Mouse (Mus musculus) myocyte (in vitro differentiated cells): Measurements from ENCODE around the gene Zpbp2. TPM values are rescaled to one million over a fixed set of nuclear protein-coding genes. Genes with fewer than 3 reads are reported as not detected.

Experiments used
- H3K27me3 ChIP-seq: one replicate; pipeline ENCODE4 v1.6.1; 2011; ENCODE audit not compliant: control insufficient read depth, insufficient read depth, insufficient read length
- H3K36me3 ChIP-seq: one replicate; pipeline ENCODE4 v1.6.1; 2011; ENCODE audit not compliant: control insufficient read depth, insufficient read depth
- H3K4me2 ChIP-seq: one replicate; pipeline ENCODE4 v1.6.1; 2011; ENCODE audit warnings: low read depth, control low read depth
- H3K4me3 ChIP-seq: one replicate; pipeline ENCODE4 v1.5.1; 2011; ENCODE audit warnings: mild to moderate bottlenecking, control low read depth, moderate library complexity
- H3K79me2 ChIP-seq: one replicate; pipeline ENCODE4 v1.6.1; 2011; ENCODE audit not compliant: control insufficient read depth, insufficient read depth
- H3ac ChIP-seq: one replicate; pipeline ENCODE4 v1.6.1; 2011; ENCODE audit not compliant: control insufficient read depth, insufficient read length
- CEBPB ChIP-seq: IDR thresholded peaks from 2 replicates; pipeline ENCODE4 v1.6.1; 2011; ENCODE audit warnings: mild to moderate bottlenecking, moderate library complexity; ENCODE audit not compliant: poor library complexity, insufficient read depth, severe bottlenecking
- E2F4 ChIP-seq: IDR thresholded peaks from one replicate; pipeline ENCODE4 v1.6.1; 2011; ENCODE audit warnings: mild to moderate bottlenecking, control low read depth, moderate library complexity; ENCODE audit not compliant: insufficient read depth
- MAX ChIP-seq: IDR thresholded peaks from one replicate; pipeline ENCODE4 v1.6.1; 2011; ENCODE audit warnings: low read depth, mild to moderate bottlenecking, control low read depth
- MYOD1 ChIP-seq, 3 experiments: IDR thresholded peaks; one replicate each; pipeline ENCODE4 v1.6.1; 2011; ENCODE audit warnings: control low read depth in 2 of 3, low read depth in 2 of 3, mild to moderate bottlenecking in 2 of 3, moderate library complexity in 1 of 3; ENCODE audit not compliant: insufficient read length in 2 of 3, control insufficient read depth in 1 of 3
- MYOG ChIP-seq, 3 experiments: IDR thresholded peaks; one replicate each; pipeline ENCODE4 v1.6.1; 2011; ENCODE audit warnings: control low read depth in 2 of 3, low read depth in 2 of 3, mild to moderate bottlenecking in 2 of 3; ENCODE audit not compliant: insufficient read length in 2 of 3, control insufficient read depth in 1 of 3, insufficient read depth in 1 of 3
- POLR2A ChIP-seq: IDR thresholded peaks from one replicate; pipeline ENCODE4 v1.6.1; 2011; ENCODE audit warnings: low read depth, mild to moderate bottlenecking, control low read depth, moderate library complexity; ENCODE audit not compliant: insufficient read length
- POLR2AphosphoS2 ChIP-seq: IDR thresholded peaks from one replicate; pipeline ENCODE4 v1.6.1; 2011; ENCODE audit warnings: low read depth, control low read depth; ENCODE audit not compliant: insufficient read length
- REST ChIP-seq: IDR thresholded peaks from one replicate; pipeline ENCODE4 v1.6.1; 2011; ENCODE audit warnings: mild to moderate bottlenecking, control low read depth, moderate library complexity; ENCODE audit not compliant: insufficient read depth, insufficient read length
- SRF ChIP-seq: IDR thresholded peaks from one replicate; pipeline ENCODE4 v1.6.1; 2011; ENCODE audit warnings: low read depth; ENCODE audit not compliant: control insufficient read depth, insufficient read length
- TCF12 ChIP-seq: IDR thresholded peaks from one replicate; pipeline ENCODE4 v1.6.1; 2011; ENCODE audit warnings: mild to moderate bottlenecking, control low read depth; ENCODE audit not compliant: poor library complexity, insufficient read depth, severe bottlenecking
- TCF3 ChIP-seq: IDR thresholded peaks from one replicate; pipeline ENCODE4 v1.6.1; 2011; ENCODE audit warnings: low read depth, control low read depth; ENCODE audit not compliant: insufficient read length
- USF1 ChIP-seq: IDR thresholded peaks from one replicate; pipeline ENCODE4 v1.6.1; 2011; ENCODE audit warnings: low read depth, mild to moderate bottlenecking, control low read depth, moderate library complexity
- polyA plus RNA-seq: library from polyadenylated mRNA; unstranded; fragments of >200 nt; fragmentation: generic; extraction: Trizol; gene quantifications from one replicate; pipeline ENCODE4 v1.2.1, GENCODE M21; 2012; ENCODE audit warnings: missing spikeins

Zpbp2 gene
- polyA plus RNA-seq, 1 experiment: not detected

- no peak overlapping the region for H3ac ChIP-seq
- H3K27me3 ChIP-seq: peaks cover 73% of the 10 kb centered on the region
- no peak overlapping the region for H3K4me3 ChIP-seq
- no peak for TF ChIP-seq POLR2AphosphoS2
- TF ChIP-seq REST: no peak
- TF ChIP-seq MYOD1 (IDR thresholded peaks at IDR 0.05; ENCODE audit: control insufficient read depth in 1 of 3, insufficient read length in 2 of 3, low read depth in 2 of 3): no peak
- TF ChIP-seq TCF12: no peak
- no peak for TF ChIP-seq E2F4
- no peak for TF ChIP-seq SRF
- no peak for TF ChIP-seq POLR2A
- no peak for TF ChIP-seq TCF3
- no peak for TF ChIP-seq CEBPB
- TF ChIP-seq USF1: no peak
- no peak for TF ChIP-seq MYOG (IDR thresholded peaks at IDR 0.05; ENCODE audit: control insufficient read depth in 1 of 3, insufficient read depth in 1 of 3, insufficient read length in 2 of 3, low read depth in 2 of 3)
- TF ChIP-seq MAX: no peak
- H3K4me2 ChIP-seq: no peak overlapping the region
- no peaks in the 10 kb centered on the region for H3K79me2 ChIP-seq
- H3K36me3 ChIP-seq: no peaks in the 10 kb centered on the region
Measured at GRCm38 (mm10) chr11:98563921-98564414, 13.1 kb downstream of the Zpbp2 start.

- H3K79me2 ChIP-seq: no peaks in the 10 kb centered on the region
- H3K36me3 ChIP-seq: no peaks in the 10 kb centered on the region
- no peak overlapping the region for H3ac ChIP-seq
- TF ChIP-seq MYOG (IDR thresholded peaks at IDR 0.05; ENCODE audit: control insufficient read depth in 1 of 3, insufficient read depth in 1 of 3, insufficient read length in 2 of 3, low read depth in 2 of 3): no peak
- TF ChIP-seq TCF12: no peak
- no peak for TF ChIP-seq CEBPB
- no peak for TF ChIP-seq SRF
- no peak for TF ChIP-seq USF1
- no peak for TF ChIP-seq MYOD1 (IDR thresholded peaks at IDR 0.05; ENCODE audit: control insufficient read depth in 1 of 3, insufficient read length in 2 of 3, low read depth in 2 of 3)
- TF ChIP-seq MAX: no peak
- no peak for TF ChIP-seq POLR2A
- TF ChIP-seq POLR2AphosphoS2: no peak
- no peak for TF ChIP-seq E2F4
- no peak for TF ChIP-seq REST
- TF ChIP-seq TCF3: no peak
- H3K4me3 ChIP-seq: no peak overlapping the region
- peaks cover 59% of the 10 kb centered on the region for H3K27me3 ChIP-seq
- H3K4me2 ChIP-seq: no peak overlapping the region
Measured at GRCm38 (mm10) chr11:98568326-98568725, 17.4 kb downstream of the Zpbp2 start.

GRCm38 (mm10) chr11:98569461-98569860 lies 18.6 kb downstream of the Zpbp2 start:
- peaks cover 54% of the 10 kb centered on the region for H3K27me3 ChIP-seq
- H3ac ChIP-seq: no peak overlapping the region
- H3K79me2 ChIP-seq: no peaks in the 10 kb centered on the region
- H3K36me3 ChIP-seq: no peaks in the 10 kb centered on the region
- no peak overlapping the region for H3K4me2 ChIP-seq
- H3K4me3 ChIP-seq: no peak overlapping the region
- TF ChIP-seq E2F4: no peak
- no peak for TF ChIP-seq MAX
- no peak for TF ChIP-seq POLR2AphosphoS2
- TF ChIP-seq MYOG (IDR thresholded peaks at IDR 0.05; ENCODE audit: control insufficient read depth in 1 of 3, insufficient read depth in 1 of 3, insufficient read length in 2 of 3, low read depth in 2 of 3): no peak
- no peak for TF ChIP-seq POLR2A
- TF ChIP-seq TCF3: no peak
- TF ChIP-seq TCF12: no peak
- TF ChIP-seq MYOD1 (IDR thresholded peaks at IDR 0.05; ENCODE audit: control insufficient read depth in 1 of 3, insufficient read length in 2 of 3, low read depth in 2 of 3): no peak
- TF ChIP-seq USF1: no peak
- TF ChIP-seq CEBPB: no peak
- no peak for TF ChIP-seq REST
- TF ChIP-seq SRF: no peak

DNA sequence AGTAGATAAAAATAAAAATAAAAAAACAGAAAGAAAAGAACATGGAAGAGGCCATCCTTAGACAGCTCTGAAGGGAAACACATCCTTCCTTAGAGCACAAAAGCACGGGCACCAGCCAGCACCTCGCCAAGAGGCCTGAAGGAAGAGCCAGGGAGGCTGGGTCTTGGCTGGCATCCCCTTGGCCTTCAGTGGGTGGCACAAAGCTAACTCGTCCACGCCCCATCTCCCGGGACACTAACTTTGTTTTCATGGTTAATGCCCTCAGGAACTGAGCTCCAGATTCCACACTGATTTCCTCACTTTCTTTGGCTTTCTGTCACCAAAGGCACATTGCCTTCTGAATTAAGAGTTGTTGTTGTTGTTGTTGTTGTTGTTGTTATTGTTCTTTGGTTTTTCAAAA lies 26.9 kb downstream of the Zpbp2 start:
- no peak overlapping the region for H3K4me3 ChIP-seq

More for the DNA sequence above, 26.9 kb downstream of the Zpbp2 start:
- Histone ChIP-seq H3K4me2 (no peak overlapping the region), H3ac (no peak overlapping the region), H3K36me3 (peaks cover under 1% of the 10 kb centered on the region), H3K79me2 (no peaks in the 10 kb centered on the region), H3K27me3 (peaks cover 10% of the 10 kb centered on the region)
- TF ChIP-seq POLR2A (no peak), E2F4 (no peak), MAX (no peak), SRF (no peak), USF1 (no peak), CEBPB (no peak), TCF3 (no peak), MYOD1 (IDR thresholded peaks at IDR 0.05; ENCODE audit: control insufficient read depth in 1 of 3, insufficient read length in 2 of 3, low read depth in 2 of 3) (no peak), REST (no peak)
